Mouse (Mus musculus) erythroblast, embryonic 14.5 days (primary cell): ENCODE measurements around the gene Eri2. TPM values are rescaled to one million over a fixed set of nuclear protein-coding genes. Genes with fewer than 3 reads are reported as not detected.

Source experiments
- H3K27me3 ChIP-seq: 2 replicates; pipeline ENCODE4 v1.6.1; 2012; ENCODE audit warnings: inconsistent platforms; ENCODE audit not compliant: control insufficient read depth
- H3K36me3 ChIP-seq: 2 replicates; pipeline ENCODE4 v1.6.1; 2012; ENCODE audit warnings: mild to moderate bottlenecking, inconsistent platforms; ENCODE audit not compliant: control insufficient read depth
- H3K4me1 ChIP-seq: 2 replicates; pipeline ENCODE4 v1.6.1; 2012; ENCODE audit warnings: inconsistent platforms; ENCODE audit not compliant: control insufficient read depth
- H3K4me3 ChIP-seq: replicated peaks from 2 replicates; pipeline ENCODE3; 2012; ENCODE audit warnings: moderate library complexity, mild to moderate bottlenecking, inconsistent platforms
- H3K9me3 ChIP-seq: 2 replicates; pipeline ENCODE4 v1.6.1; 2012; ENCODE audit warnings: low read length, inconsistent platforms, mixed read lengths; ENCODE audit not compliant: control insufficient read depth
- GATA1 ChIP-seq: IDR thresholded peaks from 2 replicates; pipeline ENCODE4 v1.6.1; 2012; ENCODE audit warnings: low read length, inconsistent platforms, mixed read lengths
- TAL1 ChIP-seq: IDR thresholded peaks from 3 replicates; pipeline ENCODE4 v1.6.1; 2012; ENCODE audit warnings: low read length, inconsistent platforms, mixed read lengths
- polyA plus RNA-seq: library from polyadenylated mRNA; stranded (reverse); fragments of >175 nt; gene quantifications from 2 replicates; pipeline ENCODE4 v1.2.3, GENCODE M21; 2012

Gene Eri2
- polyA plus RNA-seq: 0.02 and 0.08 TPM in 2 replicates

DNA sequence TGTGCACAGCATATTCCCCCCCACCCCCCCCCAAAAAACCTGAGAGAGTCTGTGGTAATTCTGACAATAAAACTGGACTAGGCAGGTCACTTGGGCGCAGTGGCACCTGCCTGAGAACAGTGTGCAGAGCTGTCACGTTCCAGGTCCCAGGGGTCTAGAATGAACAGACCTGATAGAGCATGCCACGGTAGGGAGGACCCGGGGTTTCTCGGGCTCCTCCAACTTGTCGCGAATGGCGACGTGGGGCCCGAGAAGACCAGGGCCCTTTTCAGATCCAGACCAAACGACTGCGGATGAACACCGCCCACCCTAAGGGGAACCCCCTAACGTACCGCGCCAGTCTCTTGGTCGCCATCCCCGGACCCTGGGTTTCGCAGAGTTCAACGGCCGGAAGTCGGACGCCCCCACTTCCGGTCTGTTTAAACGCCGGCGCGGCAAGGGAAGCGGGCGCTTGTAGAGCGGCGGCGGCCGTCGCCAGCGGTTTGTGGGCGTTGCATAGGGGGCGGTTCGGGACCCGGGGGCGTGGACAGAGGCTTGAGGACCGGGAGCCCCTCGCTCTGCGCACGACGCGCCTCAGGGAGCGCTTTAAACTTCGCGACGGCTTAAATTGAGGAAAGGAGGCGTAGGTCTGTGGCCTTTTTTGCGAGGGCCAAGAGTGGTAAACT, at the start of gene Eri2, which contains the start of gene Rexo5:
Gene Eri2 (minus strand): TSS at position 473 of the 665 bp plus-strand sequence.
Gene Rexo5 (plus strand): TSS at position 421 of the 665 bp plus-strand sequence.
- H3K4me1 ChIP-seq: peaks cover 21% of the 10 kb centered on the region
- H3K36me3 ChIP-seq: peaks cover 29% of the 10 kb centered on the region
- no peaks in the 10 kb centered on the region for H3K27me3 ChIP-seq
- H3K4me3 ChIP-seq: peak within 1 kb of the TSS; percentile 82
- H3K9me3 ChIP-seq: no peaks in the 10 kb centered on the region
- TF ChIP-seq TAL1 (no peak), GATA1 (no peak)

GRCm38 (mm10) chr7:119841820-119842449, 48.1 kb upstream of the Eri2 start:
- Histone ChIP-seq H3K4me1 (peaks cover 5% of the 10 kb centered on the region), H3K27me3 (no peaks in the 10 kb centered on the region), H3K4me3 (no peak overlapping the region), H3K9me3 (no peaks in the 10 kb centered on the region), H3K36me3 (peaks cover 40% of the 10 kb centered on the region)
- TF ChIP-seq TAL1: no peak
- no peak for TF ChIP-seq GATA1

GRCm38 (mm10) chr7:119835996-119836777, 42.3 kb upstream of the Eri2 start:
- H3K4me1 ChIP-seq: no peaks in the 10 kb centered on the region
- no peak for TF ChIP-seq TAL1
- no peak for TF ChIP-seq GATA1
- peaks cover 25% of the 10 kb centered on the region for H3K36me3 ChIP-seq
- H3K4me3 ChIP-seq: no peak overlapping the region
- no peaks in the 10 kb centered on the region for H3K9me3 ChIP-seq
- no peaks in the 10 kb centered on the region for H3K27me3 ChIP-seq

DNA sequence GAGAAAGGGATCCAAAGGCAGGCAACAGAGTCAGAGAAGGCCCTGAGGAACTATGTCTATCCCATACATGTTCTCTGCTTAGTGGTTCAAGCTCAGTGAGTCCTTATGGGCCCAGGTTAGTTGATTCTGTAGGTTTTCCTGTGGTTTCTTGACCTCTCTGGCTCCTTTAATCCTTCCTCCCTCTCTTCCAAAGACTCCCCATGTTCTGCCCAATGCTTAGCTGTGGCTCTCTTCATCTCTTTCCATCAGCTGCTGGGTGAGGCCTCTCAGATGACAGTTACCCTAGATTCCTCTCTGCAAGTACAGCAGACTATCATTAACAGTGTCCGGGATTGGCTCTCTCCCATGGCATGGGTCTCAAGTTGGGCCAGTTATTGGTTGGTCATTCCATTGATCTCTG, 41.5 kb upstream of the Eri2 start:
- no peaks in the 10 kb centered on the region for H3K9me3 ChIP-seq
- no peaks in the 10 kb centered on the region for H3K27me3 ChIP-seq
- no peaks in the 10 kb centered on the region for H3K4me1 ChIP-seq
- no peak overlapping the region for H3K4me3 ChIP-seq
- no peak for TF ChIP-seq TAL1
- TF ChIP-seq GATA1: no peak
- peaks cover 29% of the 10 kb centered on the region for H3K36me3 ChIP-seq

DNA sequence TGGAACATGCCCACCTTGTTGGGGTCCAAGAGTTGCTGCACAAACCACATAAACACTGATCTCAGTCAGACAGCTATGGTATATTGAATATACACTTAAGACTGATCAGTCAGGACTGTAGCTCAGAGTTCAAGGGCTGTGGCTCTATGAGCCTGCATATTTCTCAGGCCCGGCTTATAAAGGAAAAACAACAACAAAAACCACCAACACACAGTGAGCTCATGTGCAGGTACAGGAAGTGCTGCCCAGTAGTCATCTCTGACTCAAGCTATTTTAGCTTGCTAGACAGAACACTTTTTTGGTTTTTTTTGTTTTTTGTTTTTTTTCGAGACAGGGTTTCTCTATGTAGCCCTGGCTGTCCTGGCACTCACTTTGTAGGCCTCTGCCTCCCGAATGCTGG, 14.9 kb upstream of the Eri2 start:
- H3K36me3 ChIP-seq: peaks cover 57% of the 10 kb centered on the region
- TF ChIP-seq TAL1: no peak
- no peak for TF ChIP-seq GATA1

GRCm38 (mm10) chr7:119807396-119807795, 13.5 kb upstream of the Eri2 start:
- TF ChIP-seq TAL1 (no peak), GATA1 (no peak)
- Histone ChIP-seq H3K9me3 (no peaks in the 10 kb centered on the region), H3K27me3 (no peaks in the 10 kb centered on the region), H3K36me3 (peaks cover 60% of the 10 kb centered on the region), H3K4me3 (no peak overlapping the region), H3K4me1 (no peaks in the 10 kb centered on the region)

More for the DNA sequence above, 14.9 kb upstream of the Eri2 start:
- Histone ChIP-seq H3K4me3 (no peak overlapping the region), H3K4me1 (no peaks in the 10 kb centered on the region), H3K9me3 (no peaks in the 10 kb centered on the region), H3K27me3 (no peaks in the 10 kb centered on the region)

- H3K9me3 ChIP-seq: 0 out of 2 replicates have a peak, but pooled peaks cover 2% of the 10 kb centered on the region
- H3K4me1 ChIP-seq: no peaks in the 10 kb centered on the region
- no peaks in the 10 kb centered on the region for H3K27me3 ChIP-seq
- peaks cover 22% of the 10 kb centered on the region for H3K36me3 ChIP-seq
- TF ChIP-seq GATA1 (no peak), TAL1 (no peak)
- H3K4me3 ChIP-seq: no peak overlapping the region
Observed at GRCm38 (mm10) chr7:119800991-119801390, 7.1 kb upstream of the Eri2 start.

DNA sequence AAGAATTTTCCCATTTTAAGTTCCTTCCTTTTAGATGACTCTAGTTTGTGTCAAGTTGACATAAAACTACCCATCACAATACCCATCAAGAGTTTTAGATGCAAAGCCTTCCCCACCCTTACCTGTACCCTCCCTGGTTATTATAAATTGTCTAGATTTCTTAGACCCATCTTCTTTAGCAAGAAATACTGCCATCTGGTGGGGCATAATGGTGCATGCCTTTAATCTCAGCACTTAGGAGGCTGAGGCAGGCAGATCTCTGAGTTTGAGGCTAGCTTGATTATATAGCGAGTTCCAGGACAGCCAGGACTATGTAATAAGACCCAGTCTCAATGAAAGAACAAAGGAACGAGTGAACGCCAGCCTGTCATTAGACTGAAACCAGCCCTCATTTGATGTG, 6.6 kb upstream of the Eri2 start:
- TF ChIP-seq TAL1 (no peak), GATA1 (no peak)
- Histone ChIP-seq H3K27me3 (no peaks in the 10 kb centered on the region), H3K9me3 (0 out of 2 replicates have a peak, but pooled peaks cover 2% of the 10 kb centered on the region), H3K4me3 (no peak overlapping the region), H3K4me1 (no peaks in the 10 kb centered on the region), H3K36me3 (peaks cover 20% of the 10 kb centered on the region)

- H3K36me3 ChIP-seq: peaks cover 17% of the 10 kb centered on the region
- TF ChIP-seq TAL1 (no peak), GATA1 (no peak)
- H3K27me3 ChIP-seq: no peaks in the 10 kb centered on the region
- H3K4me3 ChIP-seq: peak overlapping the region; percentile 82
- H3K4me1 ChIP-seq: peaks cover 21% of the 10 kb centered on the region
- no peaks in the 10 kb centered on the region for H3K9me3 ChIP-seq
Observed at GRCm38 (mm10) chr7:119795311-119795710, 1.5 kb upstream of the Eri2 start.
